Mouse (Mus musculus) embryonic facial prominence, embryonic 11.5 days (tissue): Measurements from ENCODE around the gene Gcnt1. TPM values are rescaled to one million over a fixed set of nuclear protein-coding genes. Genes with fewer than 3 reads are reported as not detected.

ENCODE experiments used
- ATAC-seq: fragments of 200-750 bp; cut with Nextera tagmentation; replicated peaks from 2 replicates; pipeline ENCODE4 v1.8.0; 2017; ENCODE audit warnings: low read depth; ENCODE audit not compliant: insufficient number of reproducible peaks, low FRiP score, low TSS enrichment
- DNase-seq: peaks from one replicate; pipeline ENCODE4 v3.0.0-alpha.2; 2015; ENCODE audit warnings: low spot score
- H3K27ac ChIP-seq: fragments of 300-500 bp; sonication (generic); replicated peaks from 2 replicates; pipeline ENCODE4 v1.5.1; 2014; ENCODE audit warnings: mild to moderate bottlenecking, low read depth, low read length, control low read depth
- H3K27me3 ChIP-seq: fragments of 300-500 bp; sonication (generic); 2 replicates; pipeline ENCODE4 v1.6.1; 2014; ENCODE audit warnings: mild to moderate bottlenecking, low read length, moderate library complexity, mixed read lengths; ENCODE audit not compliant: control insufficient read depth, insufficient read depth
- H3K36me3 ChIP-seq: fragments of 300-500 bp; sonication (generic); replicated peaks from 2 replicates; pipeline ENCODE4 v1.6.1; 2014; ENCODE audit warnings: low read depth, mild to moderate bottlenecking, low read length, moderate library complexity, mixed read lengths; ENCODE audit not compliant: control insufficient read depth, insufficient read depth
- H3K4me1 ChIP-seq: fragments of 300-500 bp; sonication (generic); 2 replicates; pipeline ENCODE4 v1.6.1; 2014; ENCODE audit warnings: low read length, mixed read lengths; ENCODE audit not compliant: control insufficient read depth, insufficient read depth
- H3K4me2 ChIP-seq: fragments of 300-500 bp; sonication (generic); 2 replicates; pipeline ENCODE4 v1.6.1; 2014; ENCODE audit warnings: low read depth, mild to moderate bottlenecking, control low read depth, low read length, moderate library complexity
- H3K4me3 ChIP-seq: fragments of 300-500 bp; sonication (generic); 2 replicates; pipeline ENCODE4 v1.5.1; 2014; ENCODE audit warnings: low read depth, low read length, control low read depth
- H3K9ac ChIP-seq: fragments of 300-500 bp; sonication (generic); replicated peaks from 2 replicates; pipeline ENCODE4 v1.6.1; 2014; ENCODE audit warnings: mild to moderate bottlenecking, control low read depth, low read length
- H3K9me3 ChIP-seq: fragments of 300-500 bp; sonication (generic); replicated peaks from 2 replicates; pipeline ENCODE4 v1.6.1; 2016; ENCODE audit warnings: mild to moderate bottlenecking, low read length, inconsistent platforms, mixed read lengths; ENCODE audit not compliant: control insufficient read depth
- WGBS: fragments of 180-500 bp; shearing (Covaris S2); extraction: QIAGEN DNeasy Blood & Tissue Kit; methylation state at CpG from one replicate; pipeline ENCODE4 v1.1.7; 2014; 5-methylcytosine and 5-hydroxymethylcytosine counted together
- polyA plus RNA-seq: library from polyadenylated mRNA; unstranded; fragments of >200 nt; fragmentation: Nextera tagmentation; extraction: Ambion mirVana; gene quantifications from 2 replicates; pipeline ENCODE4 v1.2.1, GENCODE M21; 2014

Gene Gcnt1
- polyA plus RNA-seq, 1 experiment from 2014 or later: 5.4 TPM

DNA sequence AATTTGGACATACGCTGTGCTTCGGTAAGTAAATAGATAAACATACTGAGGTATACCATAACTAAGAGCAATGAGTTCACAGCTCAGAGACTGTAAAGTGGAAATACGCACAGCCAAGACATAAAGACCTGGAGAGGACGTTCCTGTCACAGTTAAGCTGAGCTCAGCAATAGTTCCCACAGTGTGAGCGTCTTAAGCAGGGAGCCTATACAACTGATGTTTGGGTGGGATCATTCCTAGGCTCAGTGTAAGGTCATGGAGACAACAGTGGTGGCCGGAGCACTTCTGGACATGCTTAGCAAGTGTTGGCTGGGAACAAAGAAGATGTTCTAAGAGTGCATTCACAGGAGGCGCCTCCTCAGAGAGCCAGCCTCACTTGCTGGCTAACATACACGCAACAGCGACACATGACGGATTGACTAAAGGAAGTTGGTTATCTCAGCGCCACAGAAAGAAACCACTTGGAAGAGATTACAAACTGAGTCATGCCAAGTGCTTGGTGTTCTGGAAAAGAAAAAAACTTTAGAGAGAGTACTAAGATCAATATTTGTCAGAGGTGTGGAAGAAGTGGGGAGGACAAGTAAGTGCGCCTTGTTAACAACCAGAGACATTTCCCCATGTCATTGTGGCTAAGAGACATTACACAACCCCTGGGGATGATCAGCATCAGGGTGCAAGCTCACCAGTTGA, 37.9 kb downstream of the Gcnt1 start:
- H3K27ac ChIP-seq: no peak overlapping the region
- H3K4me2 ChIP-seq: no peak overlapping the region
- H3K27me3 ChIP-seq: no peaks in the 10 kb centered on the region
- H3K36me3 ChIP-seq: no peaks in the 10 kb centered on the region
- no peak for DNase-seq
- H3K4me1 ChIP-seq: no peaks in the 10 kb centered on the region
- H3K9ac ChIP-seq: no peak overlapping the region
- H3K4me3 ChIP-seq: no peak overlapping the region
- no peak for ATAC-seq
- WGBS: 93% methylated on average over 12 of the region's 12 CpGs
- H3K9me3 ChIP-seq: no peaks in the 10 kb centered on the region

DNA sequence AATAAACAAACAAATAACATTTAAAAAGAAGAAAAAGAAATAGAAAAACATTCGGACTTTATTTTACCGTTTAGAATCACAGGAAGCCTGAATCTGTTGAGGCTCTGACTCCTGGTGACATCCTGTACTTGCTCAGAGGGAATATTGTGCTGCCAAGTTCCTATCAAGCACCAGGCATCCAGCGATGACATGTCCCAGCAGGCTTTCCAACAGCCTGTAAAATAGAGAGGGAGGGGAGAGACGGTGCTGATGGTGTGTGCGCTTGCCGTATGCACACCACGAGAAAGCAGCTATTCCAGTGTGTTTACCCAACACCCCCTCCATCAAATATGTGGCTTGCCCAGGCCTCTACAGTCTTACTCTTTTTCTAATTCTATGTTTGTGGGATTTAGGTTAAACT, 39.6 kb downstream of the Gcnt1 start:
- Histone ChIP-seq H3K27me3 (no peaks in the 10 kb centered on the region), H3K9me3 (no peaks in the 10 kb centered on the region), H3K4me2 (no peak overlapping the region), H3K4me3 (no peak overlapping the region), H3K36me3 (no peaks in the 10 kb centered on the region), H3K9ac (no peak overlapping the region), H3K4me1 (no peaks in the 10 kb centered on the region), H3K27ac (no peak overlapping the region)
- ATAC-seq (no peak), DNase-seq (no peak)
- WGBS: 81% methylated on average over 7 of the region's 7 CpGs

GRCm38 (mm10) chr19:17328916-17329315, 43.7 kb downstream of the Gcnt1 start:
- H3K9ac ChIP-seq: no peak overlapping the region
- no peak overlapping the region for H3K4me2 ChIP-seq
- no peaks in the 10 kb centered on the region for H3K36me3 ChIP-seq
- ATAC-seq: no peak
- DNase-seq: no peak
- 95% methylated on average over 10 of the region's 10 CpGs for WGBS
- no peak overlapping the region for H3K4me3 ChIP-seq
- H3K9me3 ChIP-seq: no peaks in the 10 kb centered on the region
- no peak overlapping the region for H3K27ac ChIP-seq
- H3K4me1 ChIP-seq: no peaks in the 10 kb centered on the region
- no peaks in the 10 kb centered on the region for H3K27me3 ChIP-seq

GRCm38 (mm10) chr19:17327881-17328404, 44.7 kb downstream of the Gcnt1 start:
- H3K27ac ChIP-seq: no peak overlapping the region
- 95% methylated on average over 6 of the region's 6 CpGs for WGBS
- no peaks in the 10 kb centered on the region for H3K27me3 ChIP-seq
- no peak overlapping the region for H3K9ac ChIP-seq
- no peaks in the 10 kb centered on the region for H3K4me1 ChIP-seq
- H3K4me3 ChIP-seq: no peak overlapping the region
- no peak for DNase-seq
- H3K36me3 ChIP-seq: no peaks in the 10 kb centered on the region
- no peak for ATAC-seq
- H3K4me2 ChIP-seq: no peak overlapping the region
- no peaks in the 10 kb centered on the region for H3K9me3 ChIP-seq

DNA sequence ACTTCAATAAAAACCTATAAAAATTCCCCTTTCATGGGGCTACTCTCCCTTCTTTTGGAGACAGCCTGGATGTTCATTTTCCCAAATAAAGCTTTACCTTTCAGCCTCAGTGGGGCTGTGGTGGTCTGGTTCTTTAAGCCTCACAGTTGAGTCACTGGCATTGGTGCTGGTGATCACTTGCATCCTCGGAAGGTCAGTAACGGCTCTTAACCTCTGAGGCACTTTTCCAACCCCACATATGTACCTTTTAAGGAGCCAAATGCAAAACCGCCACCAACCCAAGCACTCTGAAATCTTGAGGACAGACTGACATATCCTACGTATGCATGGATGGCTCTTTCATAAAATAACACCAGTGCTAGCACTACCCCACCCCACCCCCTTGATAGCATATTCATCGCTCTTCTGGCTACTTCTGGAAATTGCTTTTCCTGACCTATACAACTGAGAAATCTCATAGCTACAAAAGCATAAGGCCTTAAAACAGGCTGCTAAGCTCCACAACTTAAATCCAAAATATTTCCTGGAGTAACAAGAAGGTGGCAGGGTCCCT, 48.9 kb downstream of the Gcnt1 start:
- no peak for ATAC-seq
- no peak overlapping the region for H3K4me2 ChIP-seq
- no peaks in the 10 kb centered on the region for H3K9me3 ChIP-seq
- WGBS: 85% methylated on average over 5 of the region's 5 CpGs
- no peak overlapping the region for H3K27ac ChIP-seq
- no peaks in the 10 kb centered on the region for H3K36me3 ChIP-seq
- H3K27me3 ChIP-seq: no peaks in the 10 kb centered on the region
- no peak overlapping the region for H3K4me3 ChIP-seq
- no peaks in the 10 kb centered on the region for H3K4me1 ChIP-seq
- H3K9ac ChIP-seq: no peak overlapping the region
- DNase-seq: no peak

DNA sequence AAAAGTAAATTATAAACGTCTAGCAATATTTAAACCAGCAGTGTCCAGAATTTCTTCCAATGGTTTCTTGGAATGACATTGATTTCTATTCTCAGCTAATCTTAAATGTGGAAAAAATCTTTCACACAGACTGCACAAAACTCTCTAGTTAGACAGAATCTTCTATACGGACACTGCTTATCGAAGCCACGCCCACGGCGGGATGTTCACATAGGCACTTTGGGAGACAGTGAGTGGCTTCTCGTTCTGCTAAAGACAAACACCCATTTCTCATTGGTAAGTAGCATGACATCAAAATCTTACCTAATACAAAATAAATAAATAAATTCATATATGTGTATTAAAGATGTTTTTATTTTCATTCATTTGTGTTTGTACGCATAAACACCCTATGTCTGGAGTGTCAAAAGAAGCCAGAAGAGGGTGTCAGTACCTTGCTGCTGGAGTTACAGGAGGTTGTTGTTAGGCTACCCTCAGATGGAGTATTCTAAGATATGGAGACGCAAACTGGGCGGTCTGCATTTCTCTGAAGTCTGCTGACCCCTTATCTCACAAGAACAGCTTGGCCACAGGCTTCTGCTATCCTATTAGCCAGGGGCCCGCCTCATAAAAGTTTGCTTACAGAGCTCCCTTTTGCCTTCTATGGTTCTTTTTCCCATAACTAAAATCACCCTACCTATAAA, 49.5 kb downstream of the Gcnt1 start:
- Histone ChIP-seq H3K27me3 (no peaks in the 10 kb centered on the region), H3K9ac (no peak overlapping the region), H3K9me3 (no peaks in the 10 kb centered on the region), H3K4me3 (no peak overlapping the region), H3K36me3 (no peaks in the 10 kb centered on the region), H3K4me2 (no peak overlapping the region), H3K27ac (no peak overlapping the region), H3K4me1 (no peaks in the 10 kb centered on the region)
- DNase-seq (no peak), ATAC-seq (no peak)
- 89% methylated on average over 11 of the region's 11 CpGs for WGBS

DNA sequence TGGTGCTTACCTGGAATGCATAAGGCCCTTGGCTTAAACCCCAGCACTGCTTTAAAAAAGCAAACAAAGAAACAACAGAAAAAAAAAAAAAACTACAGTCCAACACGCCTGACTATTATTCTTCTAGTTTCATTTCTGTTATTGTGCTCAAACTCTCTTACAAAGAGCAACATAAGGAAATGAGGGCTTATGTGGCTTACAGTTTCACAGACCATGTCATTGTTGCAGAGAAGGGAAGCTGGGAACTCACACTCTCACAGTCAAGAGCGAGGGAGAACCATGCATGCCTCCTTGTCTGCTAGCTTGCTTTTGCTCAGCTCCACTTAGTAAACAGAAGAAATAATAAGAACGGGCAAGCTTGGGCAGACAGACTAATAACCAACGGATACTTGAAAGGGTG, 52.9 kb downstream of the Gcnt1 start:
- Histone ChIP-seq H3K27ac (no peak overlapping the region), H3K27me3 (no peaks in the 10 kb centered on the region), H3K4me1 (no peaks in the 10 kb centered on the region), H3K4me3 (no peak overlapping the region), H3K9me3 (no peaks in the 10 kb centered on the region), H3K36me3 (no peaks in the 10 kb centered on the region), H3K9ac (no peak overlapping the region), H3K4me2 (no peak overlapping the region)
- WGBS: 86% methylated on average over 4 of the region's 4 CpGs
- DNase-seq (no peak), ATAC-seq (no peak)

DNA sequence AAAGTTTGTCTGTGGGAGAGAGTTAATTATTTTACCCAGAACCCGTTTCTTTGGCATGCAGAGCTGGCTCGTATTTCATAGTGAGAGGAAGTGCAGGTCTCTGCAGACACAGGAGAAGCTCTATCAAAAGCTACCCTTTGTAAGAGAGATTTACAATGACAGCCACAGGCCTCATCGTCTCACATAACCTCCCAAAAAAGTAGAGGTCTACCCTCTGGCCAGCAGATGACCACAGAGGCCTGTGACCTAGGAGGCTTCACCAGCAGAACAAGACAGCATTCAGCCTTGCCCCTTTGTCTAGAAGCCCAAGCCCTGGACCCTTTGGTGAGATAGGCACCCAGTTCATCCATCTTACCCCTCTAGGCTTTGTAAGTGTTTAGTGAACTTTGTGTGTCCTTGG, 53.9 kb downstream of the Gcnt1 start:
- ATAC-seq (no peak), DNase-seq (no peak)
- Histone ChIP-seq H3K4me1 (no peaks in the 10 kb centered on the region), H3K9me3 (no peaks in the 10 kb centered on the region), H3K36me3 (no peaks in the 10 kb centered on the region), H3K4me2 (no peak overlapping the region), H3K27me3 (no peaks in the 10 kb centered on the region), H3K9ac (no peak overlapping the region), H3K27ac (no peak overlapping the region), H3K4me3 (no peak overlapping the region)
- 21% methylated on average over 3 of the region's 3 CpGs for WGBS
